Mouse (Mus musculus) kidney, postnatal 14 days (tissue): ENCODE results near the gene Tatdn3.
"Not testable (repeated sequence)": the region's sequence is repeated elsewhere in the genome, so short reads cannot be mapped to it uniquely, and the experiment has no call there.

Experiments used
- DNase-seq: peaks from one replicate; pipeline ENCODE4 v3.0.0; 2022; ENCODE audit warnings: mixed read lengths

The Tatdn3 gene

DNA sequence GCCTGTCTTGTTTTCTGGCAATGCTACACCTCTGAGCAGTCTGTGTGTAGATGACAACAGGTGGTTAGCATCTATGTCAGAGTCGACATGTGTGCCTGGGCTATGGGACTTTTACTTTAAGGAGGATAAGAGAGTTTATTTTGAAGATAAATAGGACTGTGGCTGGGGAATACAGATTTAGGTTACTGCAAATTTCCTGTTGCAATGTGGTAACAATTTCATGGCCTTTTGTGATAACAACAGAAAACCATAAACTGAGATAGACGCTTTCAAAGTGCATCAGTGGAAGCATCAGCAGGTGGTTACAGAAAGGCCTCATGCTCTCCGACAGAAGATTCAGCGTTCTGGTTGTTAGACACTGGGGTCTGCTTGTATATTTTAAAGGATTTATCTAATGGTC, 10.8 kb upstream of the Tatdn3 start:
- no peak for DNase-seq

DNA sequence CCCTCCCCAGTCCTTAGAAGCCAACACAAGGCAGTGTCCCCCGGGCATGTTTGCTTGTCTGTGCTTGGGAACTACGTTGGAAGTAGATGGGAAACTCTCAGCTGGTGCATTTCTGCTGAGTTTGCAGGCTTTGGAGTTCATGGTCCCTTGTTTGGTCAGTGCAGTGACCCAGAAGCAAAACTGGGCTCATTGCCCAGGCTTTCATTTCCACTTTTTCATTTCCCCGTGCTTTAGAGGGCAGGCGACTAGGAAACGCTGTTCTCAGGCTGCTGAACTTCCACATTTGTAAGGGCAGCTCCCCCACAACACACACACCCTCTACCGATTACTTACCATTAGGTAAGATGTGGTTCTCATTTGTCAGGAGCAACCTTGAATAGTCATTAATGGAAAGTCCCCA, 10.3 kb upstream of the Tatdn3 start:
- DNase-seq = peak; percentile 92

GRCm38 (mm10) chr1:191072329-191072913, 9.7 kb upstream of the Tatdn3 start:
- DNase-seq = peak; percentile 10

GRCm38 (mm10) chr1:191071613-191072012, 8.9 kb upstream of the Tatdn3 start:
- DNase-seq = no peak

GRCm38 (mm10) chr1:191070259-191070658, 7.5 kb upstream of the Tatdn3 start:
- no peak for DNase-seq

- DNase-seq = peak; percentile 15
These were observed 5.6 kb upstream of the Tatdn3 start for GRCm38 (mm10) chr1:191068377-191068776.

GRCm38 (mm10) chr1:191065188-191065587, 2.5 kb upstream of the Tatdn3 start:
- DNase-seq = no peak

GRCm38 (mm10) chr1:191064535-191064934, 1.8 kb upstream of the Tatdn3 start:
- DNase-seq = no peak

- DNase-seq = no peak
These were observed 968 bp upstream of the Tatdn3 start for GRCm38 (mm10) chr1:191063700-191064099.

DNA sequence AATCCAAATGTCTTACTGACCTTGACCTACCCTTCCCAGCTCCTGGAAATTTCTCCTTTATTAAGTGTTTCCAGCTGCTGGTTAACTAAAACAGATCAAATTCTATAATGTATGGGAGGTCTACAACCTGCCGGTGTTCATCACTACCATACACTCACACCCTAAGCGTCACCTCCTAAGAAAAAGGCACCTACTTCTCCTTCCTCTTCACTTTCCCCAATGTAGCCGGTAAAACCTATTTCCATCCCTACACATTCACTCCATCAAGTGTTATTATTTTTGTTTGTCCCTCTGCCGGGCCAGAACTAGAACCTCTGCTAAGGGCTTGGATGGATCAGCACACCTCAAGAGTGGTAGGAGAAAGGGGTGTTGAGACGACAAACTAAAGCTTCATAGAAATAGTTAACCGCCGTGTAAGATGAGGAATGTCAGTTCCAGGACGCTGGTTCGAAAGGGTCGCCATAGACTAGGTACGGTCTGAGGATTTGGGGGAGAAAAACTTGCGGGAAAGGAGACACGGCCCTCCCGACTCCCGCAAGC, 421 bp downstream of the Tatdn3 start:
- DNase-seq = no peak

- DNase-seq = no peak
These were observed 5.3 kb downstream of the Tatdn3 start for GRCm38 (mm10) chr1:191057461-191057860.

- DNase-seq = no peak
These were observed 7.2 kb downstream of the Tatdn3 start for GRCm38 (mm10) chr1:191055533-191055873.

- no peak for DNase-seq
These were observed 7.7 kb downstream of the Tatdn3 start for GRCm38 (mm10) chr1:191054870-191055532.

DNA sequence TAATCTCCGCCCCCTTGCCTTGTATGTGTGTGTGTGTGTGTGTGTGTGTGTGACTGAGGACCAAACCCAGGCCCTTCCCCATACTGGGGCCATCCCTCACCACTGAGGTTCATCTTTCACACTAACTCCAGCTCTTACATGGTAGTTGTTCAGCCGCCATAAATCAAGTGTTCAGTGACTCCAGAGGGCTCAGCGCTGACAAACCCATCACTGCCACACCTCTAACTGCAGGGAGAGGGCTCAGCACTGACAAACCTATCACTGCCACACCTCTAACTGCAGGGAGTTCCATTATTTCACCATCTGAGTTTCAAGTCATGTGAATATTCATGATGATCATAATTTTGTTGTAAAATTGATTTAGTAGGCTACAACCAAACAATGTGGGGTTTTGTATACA, 9.2 kb downstream of the Tatdn3 start:
- no peak for DNase-seq

DNA sequence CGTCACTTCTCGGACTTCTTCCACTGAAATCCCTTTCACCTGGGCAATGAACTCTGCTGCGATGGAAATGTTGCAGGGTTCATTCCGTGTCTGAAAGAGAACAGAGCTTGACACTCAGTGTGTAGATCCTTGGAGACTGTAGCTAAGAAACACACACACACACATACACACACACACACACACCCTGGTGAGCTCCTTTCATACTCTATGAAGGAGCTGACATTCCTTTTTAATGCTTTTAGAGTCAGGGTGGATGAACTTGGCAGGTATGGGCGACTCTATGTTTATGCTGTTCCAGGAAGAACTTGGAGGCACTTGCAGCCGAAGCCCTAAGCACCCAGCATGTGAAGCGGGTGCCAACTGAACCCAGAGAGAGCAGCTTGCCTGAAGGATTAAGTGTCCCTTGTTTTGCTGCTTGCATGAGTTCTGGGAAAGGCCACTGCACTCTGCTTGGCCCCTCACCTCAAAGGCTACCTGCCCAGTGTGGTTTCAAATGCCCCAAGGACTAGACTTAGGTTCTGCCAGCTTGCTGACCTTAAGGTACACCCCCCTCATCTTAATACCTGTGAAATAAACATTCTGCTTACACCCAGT, 16.4 kb downstream of the Tatdn3 start:
- no peak for DNase-seq

- DNase-seq = no peak
These were observed 17.5 kb downstream of the Tatdn3 start for GRCm38 (mm10) chr1:191045264-191045663.

- peak; percentile 25 for DNase-seq
These were observed 20.0 kb downstream of the Tatdn3 start for GRCm38 (mm10) chr1:191042688-191043087.

- DNase-seq = no peak
These were observed 20.6 kb downstream of the Tatdn3 start for GRCm38 (mm10) chr1:191042106-191042505.

- no peak for DNase-seq
These were observed 21.4 kb downstream of the Tatdn3 start for GRCm38 (mm10) chr1:191041352-191041751.

DNA sequence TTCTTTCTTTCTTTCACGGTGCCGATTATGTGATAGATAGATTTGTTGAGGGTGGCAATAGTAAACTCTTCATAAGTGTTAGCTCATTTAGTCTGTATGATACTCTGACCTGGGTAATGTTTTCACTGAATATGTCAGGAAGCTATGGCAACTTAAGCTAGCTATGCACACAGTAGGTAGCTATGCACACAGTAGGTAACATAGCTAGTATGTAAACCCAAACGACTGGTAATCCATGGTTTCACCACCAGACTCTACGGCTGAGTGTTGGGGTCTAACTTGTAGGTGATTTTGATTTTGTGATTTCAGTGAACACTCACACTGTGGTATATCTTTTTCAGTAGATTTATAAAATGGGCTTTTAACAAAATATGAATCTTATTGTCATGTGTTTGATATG, 24.7 kb downstream of the Tatdn3 start:
- no peak for DNase-seq

GRCm38 (mm10) chr1:191036554-191037334, 26.0 kb downstream of the Tatdn3 start, which contains the start of gene Spata45:
TSS of gene Spata45 (plus strand) at chr1:191036639.
- DNase-seq = peak; percentile 12

DNA sequence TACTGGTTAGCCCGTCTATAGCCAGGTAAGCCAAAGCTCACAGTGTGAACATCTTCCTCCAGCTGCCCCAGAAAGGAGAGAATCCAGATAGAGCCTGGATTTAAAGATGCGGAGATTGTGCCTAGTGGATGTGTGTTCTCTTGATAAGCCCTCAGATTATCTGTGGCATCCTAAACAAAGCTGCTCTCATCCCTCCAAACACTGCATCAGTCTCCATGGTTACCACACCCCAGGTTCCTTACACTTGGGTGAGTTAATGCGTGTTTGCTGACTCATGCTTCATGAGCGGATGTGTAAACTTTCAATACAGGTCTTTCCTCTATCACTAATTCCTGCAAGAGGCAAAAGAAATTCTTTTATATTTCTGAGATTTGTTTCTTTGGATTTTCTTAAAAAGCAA, 27.1 kb downstream of the Tatdn3 start:
- no peak for DNase-seq

GRCm38 (mm10) chr1:191030922-191031425, 31.8 kb downstream of the Tatdn3 start:
- not testable (repeated sequence) for DNase-seq
